Mouse (Mus musculus): ENCODE measurements around the gene Tnfrsf19.

Gene Tnfrsf19

DNA sequence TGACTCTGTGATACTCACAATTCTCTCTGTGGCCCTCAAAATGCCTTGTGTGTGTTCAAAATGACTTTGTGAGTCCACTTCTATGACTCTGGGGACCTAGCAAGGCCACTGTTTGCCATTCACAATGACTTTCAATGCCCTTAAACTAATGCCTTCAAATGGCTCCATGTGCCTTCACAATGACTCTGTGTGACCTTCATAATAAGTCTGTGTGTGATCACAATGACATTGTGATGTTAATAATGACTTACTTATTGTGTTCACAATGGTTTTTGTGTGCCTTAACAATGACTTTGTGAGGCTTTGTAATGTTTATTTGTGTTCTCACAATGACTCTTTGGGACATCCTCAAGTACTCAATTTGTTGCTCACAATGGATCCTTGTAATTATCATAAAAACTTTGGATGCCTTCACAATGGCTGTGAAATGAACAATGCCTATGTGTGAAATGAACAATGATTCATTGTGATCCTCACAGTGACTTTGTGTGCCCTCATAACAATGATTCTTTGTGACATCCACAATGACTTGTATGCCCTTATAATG is 88.6 kb downstream of the Tnfrsf19 start:
- DNase-seq = no peak

DNA sequence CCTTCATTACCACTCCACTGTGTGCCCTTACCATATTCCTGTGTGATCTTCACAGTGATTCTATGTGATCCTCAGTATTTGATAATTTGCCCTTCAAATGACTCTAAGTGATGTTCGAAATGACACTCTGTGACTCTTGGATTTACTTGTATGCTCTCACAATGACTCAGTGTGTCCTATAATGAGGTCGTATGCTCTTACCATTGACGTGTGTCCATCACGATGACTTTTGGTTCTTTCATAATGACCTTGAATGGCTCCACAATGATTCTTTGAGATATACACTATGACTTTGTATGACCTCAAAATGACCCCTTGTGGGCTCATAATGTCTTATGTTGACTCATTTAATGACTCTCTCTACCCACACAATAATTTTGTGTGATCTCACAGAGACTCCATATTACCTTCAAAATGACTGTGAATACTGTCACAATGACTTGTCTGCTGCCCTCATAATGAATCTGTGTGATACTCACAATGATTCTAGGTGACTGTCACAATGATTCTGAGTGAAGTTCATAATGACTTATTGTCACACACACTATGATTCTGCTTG is 108.7 kb downstream of the Tnfrsf19 start:
- no peak for DNase-seq

DNA sequence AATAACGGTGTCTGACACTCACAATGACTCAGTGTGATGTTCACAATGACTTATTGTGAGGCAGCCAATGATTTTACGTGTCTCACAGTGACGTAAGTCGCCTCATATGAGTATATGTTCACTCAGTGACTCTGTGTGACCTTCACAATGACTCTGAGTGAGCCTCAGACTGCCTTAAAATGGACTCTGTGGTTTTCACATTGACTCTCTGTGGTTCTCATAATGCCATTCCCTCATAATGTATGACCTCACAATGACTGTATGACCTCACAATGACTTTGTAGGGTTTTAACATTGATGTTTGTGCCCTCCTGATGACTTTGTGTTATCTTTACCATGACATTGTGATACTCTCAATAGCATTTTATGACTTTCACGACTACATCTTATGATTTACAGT is 110.6 kb downstream of the Tnfrsf19 start:
- DNase-seq = no peak

DNA sequence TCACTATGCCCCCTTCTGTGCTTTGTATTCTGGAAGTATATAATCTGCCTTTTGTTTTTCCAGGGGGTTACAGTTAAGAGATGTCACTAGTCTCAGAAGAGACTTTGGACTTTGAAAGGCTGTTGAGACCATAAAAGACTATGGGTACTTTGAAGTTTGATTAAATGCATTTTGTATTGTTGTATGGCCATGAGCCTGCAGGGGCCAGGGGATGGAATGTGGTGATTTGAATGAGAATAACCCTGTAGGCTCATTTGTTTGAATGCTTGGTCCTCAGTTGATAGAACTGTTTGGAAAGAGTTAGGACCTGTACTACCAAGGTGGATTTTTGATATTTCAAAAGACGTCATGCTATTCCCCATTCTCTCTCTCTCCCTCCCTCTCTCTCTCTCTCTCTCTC is 120.3 kb downstream of the Tnfrsf19 start:
- DNase-seq = no peak

DNA sequence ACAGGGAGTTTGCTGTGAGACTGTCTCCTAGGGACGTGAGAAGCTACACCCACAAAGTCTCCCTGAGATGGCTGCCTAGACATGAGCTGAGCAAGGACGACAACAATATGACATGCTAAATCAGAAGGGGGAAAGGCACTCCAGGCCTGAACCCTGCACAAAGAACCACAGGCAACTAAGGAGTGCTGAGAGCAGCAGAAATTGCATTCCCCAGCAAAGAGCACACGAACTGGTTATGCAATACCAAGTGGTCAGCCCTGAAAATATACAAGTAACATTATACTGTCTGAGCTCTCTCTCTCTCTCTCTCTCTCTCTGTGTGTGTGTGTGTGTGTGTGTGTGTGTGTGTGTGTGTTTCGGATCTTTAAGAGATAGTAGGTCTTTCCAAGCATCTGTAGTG is 129.6 kb downstream of the Tnfrsf19 start:
- DNase-seq = no peak
